Mouse (Mus musculus) cerebellum, postnatal 25 days (tissue): Measurements from ENCODE around the gene Sec24d.
"Not testable (repeated sequence)": the region's sequence is repeated elsewhere in the genome, so short reads cannot be mapped to it uniquely, and the experiment has no call there.

ENCODE experiments used
- DNase-seq, 2 experiments: peaks; one replicate each; pipeline ENCODE4 v3.0.0; 2021; ENCODE audit warnings: mixed read lengths in 2 of 2

Gene Sec24d

GRCm38 (mm10) chr3:123341049-123341448 is 73.8 kb downstream of the Sec24d start:
- no peak for DNase-seq

- no peak for DNase-seq
Measured at GRCm38 (mm10) chr3:123343690-123344089, 76.4 kb downstream of the Sec24d start.

GRCm38 (mm10) chr3:123348080-123348802 is 81.0 kb downstream of the Sec24d start:
- DNase-seq, result no peak

- no peak for DNase-seq
Measured at GRCm38 (mm10) chr3:123350602-123351001, 83.3 kb downstream of the Sec24d start.

GRCm38 (mm10) chr3:123351519-123351918 is 84.3 kb downstream of the Sec24d start:
- no peak for DNase-seq

- peak in 1 of 2 experiments; percentile 56 for DNase-seq
Measured at GRCm38 (mm10) chr3:123353183-123353582, 85.9 kb downstream of the Sec24d start.

GRCm38 (mm10) chr3:123353661-123354060 is 86.4 kb downstream of the Sec24d start:
- no peak for DNase-seq

GRCm38 (mm10) chr3:123354388-123354787 is 87.1 kb downstream of the Sec24d start:
- no peak for DNase-seq

- no peak for DNase-seq
Measured at GRCm38 (mm10) chr3:123356377-123356991, 89.2 kb downstream of the Sec24d start.

GRCm38 (mm10) chr3:123366820-123367219 is 99.6 kb downstream of the Sec24d start:
- DNase-seq, result not testable (repeated sequence)

GRCm38 (mm10) chr3:123369161-123369560 is 101.9 kb downstream of the Sec24d start:
- DNase-seq, result no peak

GRCm38 (mm10) chr3:123370927-123371326 is 103.7 kb downstream of the Sec24d start:
- no peak for DNase-seq

GRCm38 (mm10) chr3:123371766-123372535 is 104.7 kb downstream of the Sec24d start:
- peak; percentile 52 to 71 for DNase-seq

GRCm38 (mm10) chr3:123376562-123376961 is 109.3 kb downstream of the Sec24d start:
- DNase-seq, result no peak

GRCm38 (mm10) chr3:123384435-123384834 is 117.2 kb downstream of the Sec24d start:
- no peak for DNase-seq

- peak in 1 of 2 experiments; percentile 16 for DNase-seq
Measured at GRCm38 (mm10) chr3:123385118-123385485, 117.8 kb downstream of the Sec24d start.

- peak; percentile 94 to 98 for DNase-seq
Measured at GRCm38 (mm10) chr3:123385486-123386156, 118.4 kb downstream of the Sec24d start, which contains the start of gene Mettl14. Gene Mettl14 (minus strand): TSS chr3:123386108.

- peak in 1 of 2 experiments; percentile 36 for DNase-seq
Measured at GRCm38 (mm10) chr3:123386157-123386780, 119.0 kb downstream of the Sec24d start.

GRCm38 (mm10) chr3:123391180-123391579 is 123.9 kb downstream of the Sec24d start:
- no peak for DNase-seq

- DNase-seq, result no peak
Measured at GRCm38 (mm10) chr3:123395611-123396010, 128.4 kb downstream of the Sec24d start.

GRCm38 (mm10) chr3:123397562-123398481 is 130.6 kb downstream of the Sec24d start:
- DNase-seq, result no peak
